Mouse (Mus musculus): ENCODE measurements around the gene Slc18a2.

The Slc18a2 gene

GRCm38 (mm10) chr19:59260718-59261442, at the start of gene Slc18a2:
Slc18a2 (plus strand) TSS chr19:59260896.
- DNase-seq (ENCODE audit: low spot score in 2 of 2) = no peak

- DNase-seq (ENCODE audit: low spot score in 2 of 2) = peak in 1 of 2 experiments; percentile 9
Measured at GRCm38 (mm10) chr19:59216891-59217290, 43.8 kb upstream of the Slc18a2 start.

GRCm38 (mm10) chr19:59218991-59219390, 41.7 kb upstream of the Slc18a2 start, which contains the start of gene Kcnk18:
Kcnk18 (plus strand) TSS chr19:59219214.
- DNase-seq (ENCODE audit: low spot score in 2 of 2) = peak in 1 of 2 experiments; percentile 11

- no peak for DNase-seq (ENCODE audit: low spot score in 2 of 2)
Measured at GRCm38 (mm10) chr19:59221131-59221530, 39.6 kb upstream of the Slc18a2 start.

GRCm38 (mm10) chr19:59228376-59228775, 32.3 kb upstream of the Slc18a2 start:
- no peak for DNase-seq (ENCODE audit: low spot score in 2 of 2)

- no peak for DNase-seq (ENCODE audit: low spot score in 2 of 2)
Measured at GRCm38 (mm10) chr19:59232786-59233185, 27.9 kb upstream of the Slc18a2 start.

GRCm38 (mm10) chr19:59235001-59235400, 25.7 kb upstream of the Slc18a2 start:
- no peak for DNase-seq (ENCODE audit: low spot score in 2 of 2)

GRCm38 (mm10) chr19:59236046-59236445, 24.6 kb upstream of the Slc18a2 start:
- DNase-seq (ENCODE audit: low spot score in 2 of 2) = no peak

GRCm38 (mm10) chr19:59238630-59239029, 22.1 kb upstream of the Slc18a2 start:
- no peak for DNase-seq (ENCODE audit: low spot score in 2 of 2)

- peak; percentile 79 to 87 for DNase-seq (ENCODE audit: low spot score in 2 of 2)
Measured at GRCm38 (mm10) chr19:59239124-59239817, 21.4 kb upstream of the Slc18a2 start.

- DNase-seq (ENCODE audit: low spot score in 2 of 2) = no peak
Measured at GRCm38 (mm10) chr19:59241987-59242386, 18.7 kb upstream of the Slc18a2 start.

- DNase-seq (ENCODE audit: low spot score in 2 of 2) = no peak
Measured at GRCm38 (mm10) chr19:59243057-59243456, 17.6 kb upstream of the Slc18a2 start.

- no peak for DNase-seq (ENCODE audit: low spot score in 2 of 2)
Measured at GRCm38 (mm10) chr19:59248144-59248543, 12.6 kb upstream of the Slc18a2 start.

- DNase-seq (ENCODE audit: low spot score in 2 of 2) = no peak
Measured at GRCm38 (mm10) chr19:59248553-59249286, 12.0 kb upstream of the Slc18a2 start.

GRCm38 (mm10) chr19:59252651-59253050, 8.0 kb upstream of the Slc18a2 start:
- no peak for DNase-seq (ENCODE audit: low spot score in 2 of 2)

GRCm38 (mm10) chr19:59259633-59260032, 1.1 kb upstream of the Slc18a2 start:
- DNase-seq (ENCODE audit: low spot score in 2 of 2) = no peak

GRCm38 (mm10) chr19:59261604-59262003, 908 bp downstream of the Slc18a2 start:
- DNase-seq (ENCODE audit: low spot score in 2 of 2) = no peak

- peak; percentile 64 to 74 for DNase-seq (ENCODE audit: low spot score in 2 of 2)
Measured at GRCm38 (mm10) chr19:59263171-59263570, 2.5 kb downstream of the Slc18a2 start.

- no peak for DNase-seq (ENCODE audit: low spot score in 2 of 2)
Measured at GRCm38 (mm10) chr19:59264838-59265532, 4.3 kb downstream of the Slc18a2 start.

GRCm38 (mm10) chr19:59265907-59266306, 5.2 kb downstream of the Slc18a2 start:
- DNase-seq (ENCODE audit: low spot score in 2 of 2) = no peak

GRCm38 (mm10) chr19:59267417-59267963, 6.8 kb downstream of the Slc18a2 start:
- peak in 1 of 2 experiments; percentile 51 for DNase-seq (ENCODE audit: low spot score in 2 of 2)

All from right cerebral cortex, postnatal 10 days (tissue).